Mouse (Mus musculus) forebrain, embryonic 14.5 days (tissue): ENCODE data around the gene Gm20388. TPM values are rescaled to one million over a fixed set of nuclear protein-coding genes. Genes with fewer than 3 reads are reported as not detected.

Source experiments
- ATAC-seq: fragments of 200-750 bp; cut with Nextera tagmentation; 2 replicates; pipeline ENCODE4 v1.8.0; 2017; ENCODE audit warnings: mild to moderate bottlenecking, moderate library complexity
- DNase-seq: peaks from one replicate; pipeline ENCODE4 v3.0.0-alpha.2; 2015; ENCODE audit warnings: low spot score
- H3K27ac ChIP-seq: fragments of 300-500 bp; sonication (generic); 2 replicates; pipeline ENCODE4 v1.5.1; 2014; ENCODE audit warnings: low read depth, mild to moderate bottlenecking, control low read depth, low read length, moderate library complexity
- H3K27me3 ChIP-seq: fragments of 300-500 bp; sonication (generic); replicated peaks from 2 replicates; pipeline ENCODE4 v1.6.1; 2014; ENCODE audit warnings: low read length, control low read depth, mixed read lengths; ENCODE audit not compliant: control insufficient read depth, insufficient read depth
- H3K36me3 ChIP-seq: fragments of 300-500 bp; sonication (generic); 2 replicates; pipeline ENCODE4 v1.6.1; 2014; ENCODE audit warnings: low read length, control low read depth; ENCODE audit not compliant: control insufficient read depth, insufficient read depth
- H3K4me1 ChIP-seq: fragments of 300-500 bp; sonication (generic); 2 replicates; pipeline ENCODE4 v1.6.1; 2014; ENCODE audit warnings: antibody characterized with exemption, low read length, control low read depth; ENCODE audit not compliant: control insufficient read depth, insufficient read depth
- H3K4me2 ChIP-seq: fragments of 300-500 bp; sonication (generic); 2 replicates; pipeline ENCODE4 v1.6.1; 2014; ENCODE audit warnings: mild to moderate bottlenecking, control low read depth, low read length
- H3K4me3 ChIP-seq: fragments of 300-500 bp; sonication (generic); 2 replicates; pipeline ENCODE4 v1.5.1; 2014; ENCODE audit warnings: low read depth, low read length, control low read depth
- H3K9ac ChIP-seq: fragments of 300-500 bp; sonication (generic); 2 replicates; pipeline ENCODE4 v1.6.1; 2014; ENCODE audit warnings: mild to moderate bottlenecking, low read length, control low read depth, moderate library complexity
- H3K9me3 ChIP-seq: fragments of 300-500 bp; sonication (generic); replicated peaks from 2 replicates; pipeline ENCODE4 v1.6.1; 2016; ENCODE audit warnings: low read length, control low read depth, mixed read lengths; ENCODE audit not compliant: control insufficient read depth
- WGBS: fragments of 180-500 bp; shearing (Covaris S2); extraction: QIAGEN DNeasy Blood & Tissue Kit; methylation state at CpG from one replicate; pipeline ENCODE4 v1.1.7; 2014; 5-methylcytosine and 5-hydroxymethylcytosine counted together
- polyA plus RNA-seq: library from polyadenylated mRNA; unstranded; fragments of >200 nt; fragmentation: Nextera tagmentation; extraction: Ambion mirVana; gene quantifications from 2 replicates; pipeline ENCODE4 v1.2.1, GENCODE M21; 2014

The Gm20388 gene
- polyA plus RNA-seq, 1 experiment from 2014 or later, result 7.4 TPM

- H3K9ac ChIP-seq, result no peak overlapping the region
- H3K4me1 ChIP-seq, result peaks cover 62% of the 10 kb centered on the region
- no peaks in the 10 kb centered on the region; the same call in 1 of the 2 replicates for H3K36me3 ChIP-seq
- H3K27ac ChIP-seq, result no peak overlapping the region
- DNase-seq (no peak), ATAC-seq (no peak)
- no peak overlapping the region for H3K4me3 ChIP-seq
- WGBS, result 65% methylated on average over 8 of the region's 8 CpGs
- no peaks in the 10 kb centered on the region for H3K9me3 ChIP-seq
- no peak overlapping the region for H3K4me2 ChIP-seq
- H3K27me3 ChIP-seq, result no peaks in the 10 kb centered on the region
These were observed 632.9 kb downstream of the Gm20388 start for GRCm38 (mm10) chr8:120543416-120544055.

GRCm38 (mm10) chr8:120544155-120544554, 633.5 kb downstream of the Gm20388 start:
- no peak overlapping the region for H3K27ac ChIP-seq
- peaks cover 61% of the 10 kb centered on the region for H3K4me1 ChIP-seq
- H3K36me3 ChIP-seq, result no peaks in the 10 kb centered on the region; the same call in 1 of the 2 replicates
- H3K27me3 ChIP-seq, result no peaks in the 10 kb centered on the region
- DNase-seq (no peak), ATAC-seq (no peak)
- no peaks in the 10 kb centered on the region for H3K9me3 ChIP-seq
- H3K4me2 ChIP-seq, result no peak overlapping the region
- WGBS, result 90% methylated on average over 5 of the region's 5 CpGs
- H3K4me3 ChIP-seq, result no peak overlapping the region
- H3K9ac ChIP-seq, result no peak overlapping the region

GRCm38 (mm10) chr8:120547562-120547961, 636.9 kb downstream of the Gm20388 start:
- 80% methylated on average over 9 of the region's 9 CpGs for WGBS
- Histone ChIP-seq H3K27me3 (no peaks in the 10 kb centered on the region), H3K36me3 (no peaks in the 10 kb centered on the region; the same call in 1 of the 2 replicates), H3K9me3 (no peaks in the 10 kb centered on the region), H3K27ac (peak overlapping the region; percentile 88), H3K4me2 (peak overlapping the region; percentile 30; the same call in 1 of the 2 replicates), H3K4me1 (peaks cover 74% of the 10 kb centered on the region), H3K4me3 (no peak overlapping the region), H3K9ac (peak overlapping the region; percentile 49)
- ATAC-seq, result no peak
- DNase-seq, result no peak

- 36% methylated on average over 16 of the region's 16 CpGs for WGBS
- Histone ChIP-seq H3K4me3 (no peak overlapping the region), H3K27me3 (no peaks in the 10 kb centered on the region), H3K36me3 (no peaks in the 10 kb centered on the region; the same call in 1 of the 2 replicates), H3K9me3 (no peaks in the 10 kb centered on the region), H3K4me2 (peak overlapping the region; percentile 30; the same call in 1 of the 2 replicates), H3K9ac (peak overlapping the region; percentile 49), H3K27ac (peak overlapping the region; percentile 88), H3K4me1 (peaks cover 68% of the 10 kb centered on the region)
- peak; percentile 18; the same call in 1 of the 2 replicates for ATAC-seq
- DNase-seq, result peak; percentile 81
These were observed 637.7 kb downstream of the Gm20388 start for GRCm38 (mm10) chr8:120548313-120548761.

- H3K4me3 ChIP-seq, result peak overlapping the region; percentile 12
- H3K9me3 ChIP-seq, result no peaks in the 10 kb centered on the region
- peak overlapping the region; percentile 88 for H3K27ac ChIP-seq
- no peaks in the 10 kb centered on the region for H3K27me3 ChIP-seq
- DNase-seq (no peak), ATAC-seq (peak; percentile 27)
- WGBS, result 5% methylated on average over 25 of the region's 25 CpGs
- peaks cover 67% of the 10 kb centered on the region for H3K4me1 ChIP-seq
- H3K36me3 ChIP-seq, result peaks cover 7% of the 10 kb centered on the region
- H3K9ac ChIP-seq, result peak overlapping the region; percentile 49
- peak overlapping the region; percentile 50 for H3K4me2 ChIP-seq
These were observed 638.8 kb downstream of the Gm20388 start for GRCm38 (mm10) chr8:120549321-120549921.

GRCm38 (mm10) chr8:120549922-120550321, 639.3 kb downstream of the Gm20388 start:
- peak; percentile 52 for ATAC-seq
- DNase-seq, result peak; percentile 74
- H3K9ac ChIP-seq, result peak overlapping the region; percentile 49
- peak overlapping the region; percentile 88 for H3K27ac ChIP-seq
- H3K36me3 ChIP-seq, result peaks cover 12% of the 10 kb centered on the region
- peak overlapping the region; percentile 12 for H3K4me3 ChIP-seq
- H3K4me2 ChIP-seq, result peak overlapping the region; percentile 50
- no peaks in the 10 kb centered on the region for H3K27me3 ChIP-seq
- H3K4me1 ChIP-seq, result peaks cover 67% of the 10 kb centered on the region
- WGBS, result under 1% methylated on average over 11 of the region's 11 CpGs
- no peaks in the 10 kb centered on the region for H3K9me3 ChIP-seq

GRCm38 (mm10) chr8:120550430-120550829, 639.8 kb downstream of the Gm20388 start:
- Histone ChIP-seq H3K27ac (peak overlapping the region; percentile 88), H3K9ac (peak overlapping the region; percentile 29; the same call in 1 of the 2 replicates), H3K27me3 (no peaks in the 10 kb centered on the region), H3K4me3 (no peak overlapping the region), H3K4me2 (peak overlapping the region; percentile 50), H3K9me3 (no peaks in the 10 kb centered on the region), H3K4me1 (peaks cover 68% of the 10 kb centered on the region), H3K36me3 (peaks cover 16% of the 10 kb centered on the region)
- 7% methylated on average over 12 of the region's 12 CpGs for WGBS
- DNase-seq, result no peak
- ATAC-seq, result peak; percentile 9; the same call in 1 of the 2 replicates

- Histone ChIP-seq H3K9ac (peak overlapping the region; percentile 29; the same call in 1 of the 2 replicates), H3K27me3 (no peaks in the 10 kb centered on the region), H3K4me1 (peaks cover 70% of the 10 kb centered on the region), H3K27ac (peak overlapping the region; percentile 88), H3K4me2 (peak overlapping the region; percentile 50), H3K4me3 (no peak overlapping the region), H3K9me3 (no peaks in the 10 kb centered on the region), H3K36me3 (peaks cover 16% of the 10 kb centered on the region)
- DNase-seq (peak; percentile 80), ATAC-seq (peak; percentile 30)
- 53% methylated on average over 11 of the region's 11 CpGs for WGBS
These were observed 640.5 kb downstream of the Gm20388 start for GRCm38 (mm10) chr8:120550937-120551676.
